Mouse (Mus musculus) urinary bladder, postnatal 36 days (tissue): ENCODE results near the gene Map3k20.

Experiments
- DNase-seq, 2 experiments: peaks; one replicate each; pipeline ENCODE4 v3.0.0; 2022; ENCODE audit warnings: low spot score in 2 of 2, mixed read lengths in 1 of 2

Map3k20 gene

GRCm38 (mm10) chr2:72280524-72280923 lies 4.9 kb upstream of the Map3k20 start:
- DNase-seq, result no peak

DNA sequence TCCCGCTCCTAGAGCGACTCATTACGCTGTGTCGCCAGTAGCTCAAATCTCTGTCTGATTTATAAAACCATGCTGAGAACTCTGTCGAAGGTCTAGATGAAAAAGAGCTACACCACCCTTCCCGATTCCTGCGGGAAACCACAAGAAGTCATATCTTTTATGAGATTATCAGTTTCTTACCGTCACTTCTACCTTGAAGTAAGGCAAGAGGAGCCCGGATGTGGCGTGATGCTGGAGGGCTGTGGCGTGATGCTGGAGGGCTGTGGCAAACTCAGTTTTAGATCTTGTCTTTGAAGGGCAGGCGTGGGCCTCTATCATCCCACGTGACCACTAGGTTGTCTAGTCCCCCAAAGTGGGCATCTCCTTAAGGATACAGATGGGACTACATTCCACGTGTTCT lies 3.5 kb upstream of the Map3k20 start:
- no peak for DNase-seq

DNA sequence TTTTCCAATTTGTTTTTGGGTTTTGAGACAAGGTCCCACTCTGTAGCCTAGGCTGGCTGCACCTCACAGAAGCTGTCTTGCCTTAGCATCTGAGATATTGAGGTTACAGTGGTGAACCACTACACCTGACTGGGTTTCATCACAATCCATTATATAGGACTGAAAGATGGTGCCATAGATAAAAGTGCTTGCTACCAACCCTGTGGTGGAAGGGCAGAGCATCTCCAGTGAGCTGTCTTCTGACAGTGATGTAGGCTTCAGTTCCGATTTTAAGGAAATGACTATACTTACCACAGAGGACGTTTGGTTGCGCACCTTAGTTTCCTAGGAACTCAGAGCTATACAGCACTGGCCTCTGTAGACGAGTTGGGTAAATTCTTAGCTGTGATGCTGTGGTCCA lies 2.7 kb upstream of the Map3k20 start:
- no peak for DNase-seq

DNA sequence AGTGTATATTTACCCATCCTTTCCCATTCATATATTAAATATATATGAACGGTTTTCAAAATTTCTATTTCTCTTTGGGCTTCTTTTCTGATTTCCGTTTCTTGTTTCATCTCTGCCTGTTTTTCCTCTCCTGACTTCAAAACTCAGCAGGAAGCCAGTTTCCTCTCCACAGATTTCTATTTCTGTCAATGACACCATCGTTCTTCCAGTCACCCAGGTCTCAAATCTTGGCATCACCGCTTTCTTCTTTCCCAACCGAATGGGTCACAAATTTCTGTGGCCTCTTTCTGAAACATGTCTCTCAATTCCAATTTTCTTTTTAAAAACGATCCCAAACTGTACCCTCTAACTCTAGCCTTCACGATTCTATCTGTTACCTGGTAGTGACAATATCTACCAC lies 748 bp upstream of the Map3k20 start:
- no peak for DNase-seq

- DNase-seq, result peak; percentile 51 to 64
These were observed 638 bp downstream of the Map3k20 start for GRCm38 (mm10) chr2:72285888-72286661.

DNA sequence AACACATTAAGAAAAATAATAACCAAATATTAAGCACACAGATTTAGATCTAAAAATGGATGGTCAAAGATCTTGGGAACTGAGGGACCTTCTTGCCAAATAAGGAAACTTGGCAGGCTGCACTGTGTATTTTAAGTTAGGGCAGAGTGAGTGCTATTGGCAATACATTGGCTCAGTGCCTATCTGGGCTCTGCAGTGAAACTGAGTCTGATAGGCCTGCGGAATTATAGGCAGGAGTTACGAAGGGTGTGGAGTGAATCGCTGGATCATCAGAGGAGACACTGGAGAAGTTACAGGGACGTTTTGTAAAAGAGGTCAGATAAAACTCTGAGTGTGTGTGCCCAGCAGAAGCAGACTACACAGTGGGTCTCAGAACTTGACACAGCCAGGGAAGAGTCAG lies 1.7 kb downstream of the Map3k20 start:
- peak; percentile 16 to 38 for DNase-seq

DNA sequence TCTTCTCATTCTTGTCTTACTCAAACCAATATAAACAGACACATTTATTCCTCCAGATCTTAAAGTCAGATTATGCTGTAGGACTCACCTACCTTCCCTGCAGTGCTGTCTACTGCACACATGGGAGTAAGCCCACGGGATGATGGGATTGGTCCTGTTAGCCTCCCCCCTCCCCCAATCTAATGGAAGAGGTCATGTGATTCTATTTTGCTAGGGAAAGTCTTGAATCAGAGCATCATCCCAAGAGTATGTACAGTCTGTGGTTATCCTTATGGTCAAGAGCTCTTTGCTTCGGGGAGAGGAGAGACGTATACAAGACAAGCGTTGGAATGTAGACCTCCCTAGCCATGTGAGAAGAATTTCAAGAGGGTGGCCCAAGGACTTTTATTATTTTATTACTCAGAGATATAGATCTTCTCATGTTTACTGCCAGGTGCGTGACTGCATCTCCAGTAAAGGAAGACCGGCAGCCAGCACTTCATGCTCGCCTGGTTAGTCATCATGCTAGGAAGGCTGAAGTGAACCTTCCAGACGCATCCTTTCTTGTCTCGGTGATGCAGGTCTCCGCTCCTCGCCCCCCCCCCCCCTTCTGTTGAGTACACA lies 3.6 kb downstream of the Map3k20 start:
- no peak for DNase-seq

GRCm38 (mm10) chr2:72291103-72291502 lies 5.7 kb downstream of the Map3k20 start:
- no peak for DNase-seq

DNA sequence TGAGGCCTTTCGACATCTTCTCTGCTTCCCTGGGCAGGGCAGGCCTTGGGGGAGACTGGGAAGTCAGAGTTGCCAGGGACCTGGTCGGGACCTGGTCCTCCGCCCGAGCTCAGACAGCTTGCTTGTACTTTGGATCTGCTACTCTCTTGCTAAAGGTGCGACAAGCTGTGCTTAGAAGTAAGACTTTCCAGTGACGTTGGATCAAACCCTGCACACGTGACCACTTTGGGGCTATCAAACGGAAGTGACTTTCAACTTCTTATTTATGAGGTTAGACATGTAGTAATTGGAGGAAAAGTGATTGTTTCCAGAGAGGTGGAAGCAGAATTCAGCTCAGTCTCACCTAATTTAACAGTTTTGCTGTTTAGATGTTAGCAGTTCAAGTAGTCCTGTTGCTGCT lies 7.1 kb downstream of the Map3k20 start:
- no peak for DNase-seq

- no peak for DNase-seq
These were observed 9.6 kb downstream of the Map3k20 start for GRCm38 (mm10) chr2:72294994-72295393.

GRCm38 (mm10) chr2:72296984-72297715 lies 11.7 kb downstream of the Map3k20 start:
- DNase-seq, result no peak

DNA sequence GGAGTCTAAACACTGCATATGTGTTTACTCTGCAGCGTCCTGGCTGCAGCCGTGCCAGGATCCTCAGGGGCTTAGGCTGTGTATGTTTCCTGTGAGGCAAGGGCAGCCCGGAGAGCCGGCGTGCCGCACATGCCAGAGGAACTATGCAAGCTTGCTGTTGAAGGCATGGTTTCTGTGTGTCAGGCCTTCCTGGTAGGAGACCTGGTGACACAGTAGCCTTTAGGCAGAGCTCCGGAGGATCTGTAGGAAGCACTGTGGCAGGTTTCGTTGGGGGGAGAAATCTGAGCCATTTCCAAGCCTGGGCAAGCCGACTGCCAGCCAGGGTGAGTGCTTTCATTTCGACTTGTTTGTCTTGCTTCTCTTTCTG lies 12.3 kb downstream of the Map3k20 start:
- peak; percentile 16 to 40 for DNase-seq

DNA sequence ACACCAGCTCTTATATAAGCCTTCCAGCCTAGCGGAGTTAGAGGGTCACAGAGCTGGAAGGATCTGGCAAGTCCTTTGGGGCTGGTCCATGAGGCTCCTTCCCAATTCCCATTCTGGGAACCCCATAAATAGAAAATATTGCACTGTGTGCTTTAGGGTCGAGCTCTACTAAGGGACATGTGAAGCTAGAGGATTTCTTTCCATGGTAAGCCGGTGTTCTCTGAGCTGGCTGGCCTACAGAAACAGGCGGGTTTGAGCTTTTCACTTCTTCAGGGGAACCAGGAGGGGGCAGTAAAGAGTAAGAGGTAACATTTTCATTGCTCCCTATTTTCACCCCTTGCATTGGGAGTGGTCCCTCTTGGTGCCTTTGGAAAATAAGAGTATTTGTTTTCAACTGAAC lies 13.0 kb downstream of the Map3k20 start:
- no peak for DNase-seq

GRCm38 (mm10) chr2:72301194-72301916 lies 15.9 kb downstream of the Map3k20 start:
- no peak for DNase-seq

DNA sequence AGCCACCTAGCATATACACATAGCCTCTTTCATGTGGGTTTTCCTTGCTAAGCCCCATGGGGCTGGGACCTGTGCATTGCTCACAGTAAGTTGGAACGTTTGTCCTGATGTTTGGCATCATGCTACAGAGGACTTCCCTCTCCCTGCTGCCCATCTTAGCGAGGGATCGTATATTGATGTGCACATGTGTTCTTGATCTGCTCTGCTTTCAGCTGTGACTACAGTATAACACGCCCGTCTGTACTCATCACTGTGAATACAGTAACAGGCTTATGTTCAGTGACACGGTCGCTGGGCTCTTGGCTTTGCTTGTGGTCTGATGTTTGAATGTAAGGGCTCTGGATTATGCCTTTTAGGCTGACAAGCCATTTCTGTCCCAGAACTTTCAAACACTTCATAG lies 20.3 kb downstream of the Map3k20 start:
- no peak for DNase-seq

DNA sequence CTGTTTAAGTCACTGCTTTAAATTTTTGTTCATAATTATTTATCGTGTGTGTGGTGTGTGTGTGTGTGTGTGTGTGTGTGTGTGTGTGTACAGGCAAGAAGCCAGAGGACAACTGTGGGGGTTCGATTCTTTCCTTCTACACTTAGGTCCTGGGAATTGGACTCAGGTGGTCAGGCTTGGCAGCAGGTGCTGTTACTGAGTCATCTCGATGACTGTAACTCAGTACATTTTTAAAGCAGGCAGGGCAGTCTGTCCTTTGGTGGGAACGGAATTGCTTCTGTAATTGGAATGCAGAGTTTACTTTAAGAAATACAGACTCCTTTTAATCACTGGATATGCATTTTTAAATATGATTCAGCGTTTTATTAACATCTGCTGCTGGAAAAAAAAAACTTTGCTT lies 22.9 kb downstream of the Map3k20 start:
- DNase-seq, result no peak

- peak in 1 of 2 experiments; percentile 37 for DNase-seq
These were observed 23.5 kb downstream of the Map3k20 start for GRCm38 (mm10) chr2:72308981-72309380.

DNA sequence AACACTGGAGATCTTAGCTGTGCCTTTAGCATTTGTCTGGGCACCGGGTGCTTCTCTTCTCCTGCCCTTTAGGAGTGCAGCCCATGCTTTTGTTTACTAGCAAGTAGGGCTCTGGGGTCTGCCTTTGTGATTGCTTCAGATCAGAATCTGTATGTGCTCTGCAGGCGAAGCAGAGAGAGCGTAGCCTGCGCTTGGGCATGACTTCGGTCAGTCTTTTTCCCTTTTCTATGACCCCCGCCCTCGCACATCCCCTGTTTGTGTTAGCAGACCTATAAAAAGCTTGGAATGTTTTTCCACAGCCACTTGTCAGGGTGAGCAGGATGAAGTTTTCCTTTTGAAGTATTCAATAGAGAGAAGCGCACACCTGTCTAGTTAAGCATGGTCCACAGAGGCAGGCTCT lies 26.0 kb downstream of the Map3k20 start:
- DNase-seq, result no peak

GRCm38 (mm10) chr2:72313312-72313711 lies 27.9 kb downstream of the Map3k20 start:
- peak in 1 of 2 experiments; percentile 34 for DNase-seq

GRCm38 (mm10) chr2:72318421-72318820 lies 33.0 kb downstream of the Map3k20 start:
- DNase-seq, result no peak

DNA sequence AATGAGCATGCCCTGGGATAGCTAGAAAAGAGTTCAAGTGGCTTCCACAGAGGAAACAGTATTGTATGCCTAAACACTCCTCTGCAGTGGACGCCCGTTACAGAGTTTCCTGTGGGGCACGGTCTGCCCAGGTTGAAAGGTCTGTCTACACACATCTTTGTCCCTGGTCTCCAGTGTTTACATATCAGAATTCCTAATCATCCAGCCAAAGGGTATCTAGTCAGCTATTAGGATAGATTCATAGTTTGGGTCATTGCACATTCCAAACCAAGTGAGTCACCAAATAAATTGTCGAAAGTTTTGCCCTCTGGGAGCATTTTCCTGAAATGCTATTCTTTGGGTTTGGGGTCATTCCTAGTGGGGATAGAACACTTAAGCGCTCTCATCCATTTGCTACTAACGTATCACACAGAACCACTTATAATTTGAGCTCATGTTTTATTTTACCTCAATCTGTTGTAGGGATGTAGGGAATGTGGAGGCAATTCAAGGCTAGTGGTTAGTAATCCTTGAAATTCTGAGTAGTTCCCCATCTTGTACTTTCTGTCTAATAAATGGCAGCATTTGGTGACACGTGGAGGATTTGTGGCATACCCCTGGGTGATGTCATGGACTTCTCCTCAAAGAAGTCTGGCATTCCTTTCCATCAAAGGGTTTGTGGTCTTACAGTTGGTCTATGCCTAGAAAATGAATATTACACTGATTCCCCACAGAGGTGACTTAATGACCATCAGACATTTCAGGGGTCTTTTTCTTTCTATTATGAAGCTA lies 33.8 kb downstream of the Map3k20 start:
- DNase-seq, result no peak
